Mouse (Mus musculus) T-helper 17 cell (primary cell): ENCODE measurements around the gene Iqcb1.

Experiments used
- in situ Hi-C, 2 experiments: fragments of 300-600 bp; cut with MboI, MseI; formaldehyde crosslinking; loops; 1 replicate in 1 of 2; 2 replicates in 1 of 2; pipeline ENCODE4 v1.15.1; 2025; ENCODE audit warnings: high pct_unique_total_duplicates in 2 of 2

Iqcb1 gene

DNA sequence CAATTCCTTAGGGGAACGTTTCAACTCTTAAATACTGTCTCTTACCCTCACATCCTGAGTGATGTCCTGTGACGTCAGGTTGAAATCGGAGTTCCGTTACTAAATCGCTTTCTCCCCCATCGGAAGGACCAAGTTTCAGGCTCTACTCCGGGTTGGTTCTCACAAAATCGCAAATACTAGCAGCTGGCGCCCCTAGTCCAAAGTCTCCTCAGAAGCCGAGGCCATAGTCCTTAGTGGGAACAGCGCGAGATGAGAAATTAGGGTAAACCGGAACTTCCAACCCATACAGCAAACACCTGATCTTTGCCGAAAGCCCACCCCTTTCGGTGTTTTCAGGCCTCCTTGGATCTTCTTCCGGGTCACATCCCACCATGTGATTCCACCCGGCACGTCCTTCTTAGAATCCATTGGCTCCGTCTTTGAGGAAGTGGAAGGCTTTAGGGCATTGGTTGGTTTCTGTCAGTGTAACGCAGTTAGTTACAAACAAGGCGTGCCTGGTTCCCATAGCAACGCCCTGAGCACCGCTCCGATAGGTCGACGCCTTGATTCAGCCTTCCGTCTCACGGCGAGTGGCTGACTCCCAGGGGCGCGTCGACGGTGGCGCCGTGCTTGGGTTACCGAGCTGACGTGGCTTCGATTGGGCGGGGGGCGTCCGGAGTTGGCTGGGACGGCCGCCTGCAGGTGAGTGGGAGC lies 46.5 kb downstream of the Iqcb1 start, which contains the start of the genes Eaf2 and Golgb1:
Gene Eaf2, minus strand, starts transcription at position 421 of the 693 bp plus-strand sequence.
Gene Golgb1, plus strand, starts transcription at position 558 of the 693 bp plus-strand sequence.
- in situ Hi-C loops = loop anchor here in 1 of 2 experiments (25.0 kb wide), 1 partner anchor 663 kb away; the partner anchor contains the start of genes Gtf2e1 and Rabl3

DNA sequence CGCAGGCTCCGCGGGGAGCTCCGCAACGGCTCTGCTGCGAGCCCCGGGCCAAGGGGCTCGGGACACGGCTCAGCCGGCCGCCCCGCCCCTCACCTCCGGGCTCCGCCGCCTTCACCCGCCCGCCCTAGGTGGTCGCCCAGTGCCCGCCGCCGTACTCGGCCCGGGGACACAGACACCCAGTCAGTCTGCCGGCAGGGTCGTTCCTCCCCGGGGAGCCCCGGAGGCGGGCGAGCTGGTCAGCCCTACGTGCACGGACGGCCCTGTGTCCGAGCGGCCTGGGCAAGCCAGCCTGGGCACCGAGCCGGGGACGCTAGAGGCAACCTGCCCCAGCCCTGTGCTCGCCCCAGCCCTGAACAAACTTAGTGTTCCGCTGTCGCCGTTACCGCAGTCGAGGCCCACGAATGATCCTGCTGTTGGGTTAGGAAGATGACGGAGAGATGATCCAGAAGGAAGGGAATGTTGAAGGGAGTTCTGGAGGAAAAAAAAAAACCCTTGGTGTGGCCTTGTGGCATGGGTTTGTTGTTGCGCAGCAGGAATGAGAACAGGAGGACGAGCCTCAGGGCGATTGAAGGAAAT lies 47.2 kb downstream of the Iqcb1 start:
- in situ Hi-C loops = no loop called here

DNA sequence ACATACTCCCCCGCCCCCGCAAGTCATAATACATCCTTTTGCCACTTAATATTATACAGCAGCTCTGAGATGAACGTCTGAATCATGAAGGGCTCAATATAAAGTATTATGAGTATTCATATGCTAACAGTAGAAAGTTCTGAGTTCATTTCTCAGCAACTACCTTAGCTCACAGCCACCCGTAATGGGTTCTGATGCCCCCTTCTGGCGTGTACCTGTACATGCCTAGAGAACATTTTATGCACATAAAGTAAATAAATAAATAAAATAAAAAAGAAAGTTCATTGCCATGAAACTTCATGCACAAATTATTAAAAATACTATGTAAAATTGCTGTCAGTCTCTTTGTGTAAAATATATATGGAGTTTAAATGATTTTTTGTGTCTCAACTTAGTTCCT lies 49.1 kb downstream of the Iqcb1 start:
- in situ Hi-C loops = no loop called here

DNA sequence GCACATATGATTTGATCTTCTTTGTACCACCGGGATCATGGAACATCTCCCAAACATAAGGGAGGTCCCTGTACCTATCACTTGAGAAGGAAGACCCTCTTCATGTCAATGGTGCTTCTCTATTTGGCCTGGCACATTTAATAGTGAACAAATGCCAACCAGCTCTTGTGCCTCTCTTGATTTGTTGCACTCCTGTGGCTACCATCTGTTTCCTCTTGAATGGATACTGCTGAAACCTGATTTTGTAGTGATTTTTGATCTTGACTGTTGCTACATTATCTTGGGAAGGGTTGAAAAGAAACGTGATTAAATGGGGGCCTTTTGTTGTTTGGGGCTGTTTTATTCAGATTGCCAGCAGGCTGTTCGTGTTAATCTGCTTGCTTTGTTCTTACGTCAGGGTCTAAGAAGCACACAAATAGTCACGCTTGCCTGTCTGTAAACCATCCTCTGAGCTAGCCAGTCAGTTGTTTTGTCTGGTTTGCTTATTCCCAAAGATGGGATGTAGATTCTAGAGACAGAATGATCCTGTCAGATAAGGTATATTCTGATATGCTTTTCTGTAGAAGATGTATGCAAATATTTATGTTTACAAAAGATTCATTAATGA lies 54.7 kb downstream of the Iqcb1 start:
- in situ Hi-C loops = loop anchor here in 1 of 2 experiments (5.0 kb wide), 1 partner anchor 39 kb away; no protein-coding TSS in a partner anchor

DNA sequence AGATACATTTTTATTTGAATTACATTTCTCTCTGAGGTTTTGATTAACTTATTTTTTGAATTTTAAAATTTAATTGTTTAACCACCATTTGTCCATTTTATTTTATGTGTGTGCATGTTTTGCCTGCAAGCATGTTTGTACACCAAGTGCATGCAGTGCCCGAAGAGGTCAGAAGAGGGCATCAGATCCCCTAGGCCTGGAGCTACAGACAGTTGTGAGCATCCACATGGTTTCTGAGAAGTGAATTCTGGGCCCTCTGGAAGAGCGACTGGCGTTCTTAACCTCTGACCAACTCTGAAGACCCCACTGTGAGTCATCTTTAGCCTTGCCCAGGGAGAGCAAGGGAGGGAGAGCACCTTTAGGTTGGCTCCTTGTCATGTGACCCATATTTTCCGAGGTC lies 56.7 kb downstream of the Iqcb1 start:
- in situ Hi-C loops = loop anchor here (5.0 kb wide), 2 partner anchors 37 to 112 kb away; no protein-coding TSS in a partner anchor

DNA sequence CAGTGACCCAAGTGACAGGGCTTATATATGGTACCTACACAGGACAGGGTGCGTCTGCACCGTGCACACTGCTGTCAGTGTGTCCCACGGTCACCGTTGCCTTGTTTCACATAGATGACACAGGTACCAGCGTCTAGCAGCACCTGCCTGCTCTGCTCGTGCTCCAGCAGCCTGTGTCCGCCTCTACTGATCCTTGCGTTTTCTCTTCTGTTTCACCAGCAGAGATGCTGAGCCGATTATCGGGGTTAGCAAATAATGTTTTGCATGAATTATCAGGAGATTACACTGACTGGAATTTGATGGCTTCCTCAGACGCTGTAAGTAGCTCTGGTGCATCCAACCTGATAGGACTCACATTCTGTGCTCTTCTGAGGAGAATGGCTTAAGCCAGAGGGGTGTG lies 57.7 kb downstream of the Iqcb1 start:
- in situ Hi-C loops = loop anchor here (5.0 kb wide), 1 partner anchor 111 kb away; no protein-coding TSS in a partner anchor

DNA sequence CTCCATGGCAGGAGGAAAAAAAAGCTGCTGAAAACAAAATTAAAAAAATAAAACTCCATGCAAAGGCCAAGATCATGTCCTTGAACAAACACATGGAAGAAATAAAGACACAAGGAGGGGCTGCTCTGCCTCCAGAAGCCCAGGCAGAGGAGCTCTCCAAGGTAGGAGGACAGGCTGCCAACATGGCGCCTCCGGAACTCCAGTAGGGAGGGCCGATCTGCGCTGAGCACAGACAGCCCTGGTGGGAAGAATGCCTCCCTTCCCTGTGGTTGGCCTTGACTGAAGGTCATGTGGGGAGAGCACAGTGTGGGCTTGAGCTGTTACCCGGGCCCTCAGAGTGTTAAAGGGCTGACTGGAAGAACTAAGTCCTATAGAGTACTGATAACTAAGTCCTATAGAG lies 59.4 kb downstream of the Iqcb1 start:
- in situ Hi-C loops = loop anchor here (5.0 kb wide), 1 partner anchor 110 kb away; no protein-coding TSS in a partner anchor

DNA sequence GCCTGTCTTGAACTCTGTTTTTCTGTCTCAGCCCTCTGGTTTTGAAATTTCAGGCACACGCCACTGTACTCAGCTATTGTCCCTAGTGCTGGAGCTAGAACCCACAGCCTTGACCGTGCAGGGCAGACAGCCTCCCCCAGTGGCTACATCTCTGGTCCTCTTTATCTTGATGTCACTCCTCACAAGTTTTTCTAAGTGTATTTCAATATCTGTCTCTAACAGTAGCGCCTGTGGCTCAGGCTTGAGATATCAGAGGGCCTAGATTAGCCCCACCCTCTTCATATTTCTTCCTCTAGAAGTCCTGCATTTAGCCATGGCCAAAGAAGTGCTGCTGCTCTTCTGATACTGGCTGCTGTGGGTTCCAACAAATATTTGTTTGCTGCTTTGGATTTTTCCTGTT lies 62.4 kb downstream of the Iqcb1 start:
- in situ Hi-C loops = no loop called here

DNA sequence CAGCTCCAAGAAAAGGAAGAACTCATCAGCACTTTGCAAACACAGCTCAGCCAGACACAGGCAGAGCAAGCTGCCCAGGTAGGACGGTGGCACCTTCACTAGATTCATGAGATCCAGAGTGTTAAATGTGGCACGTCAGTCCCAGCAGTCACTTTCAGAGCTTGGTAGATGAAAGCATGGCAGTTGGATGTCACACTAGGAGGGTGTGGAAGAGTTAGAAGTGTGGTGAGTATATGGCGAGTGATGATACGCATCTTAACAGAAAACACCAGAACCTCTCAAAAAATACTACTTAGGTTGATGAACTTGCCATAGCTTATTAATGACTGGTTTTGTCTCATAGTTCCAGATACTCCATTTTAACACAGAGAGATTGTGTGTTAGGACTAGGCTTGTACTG lies 63.2 kb downstream of the Iqcb1 start:
- in situ Hi-C loops = no loop called here

DNA sequence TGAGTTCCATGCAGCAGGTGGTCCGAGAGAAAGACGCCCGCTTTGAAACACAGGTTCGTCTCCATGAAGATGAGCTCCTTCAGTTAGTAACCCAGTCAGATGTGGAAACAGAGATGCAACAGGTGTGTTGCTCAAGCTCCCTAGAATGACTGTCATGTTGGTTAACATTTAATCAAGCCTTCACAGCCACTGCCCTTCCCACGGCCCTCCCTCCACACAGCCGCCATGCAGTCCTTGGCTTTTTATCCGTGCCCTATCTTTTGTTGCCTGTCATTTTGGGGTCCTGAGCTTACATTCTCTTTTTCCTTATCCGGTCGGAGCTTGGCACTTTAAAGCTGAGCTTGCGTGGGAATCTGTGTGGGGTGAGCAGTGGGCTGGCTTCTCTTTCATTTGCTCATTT lies 65.1 kb downstream of the Iqcb1 start:
- in situ Hi-C loops = no loop called here

DNA sequence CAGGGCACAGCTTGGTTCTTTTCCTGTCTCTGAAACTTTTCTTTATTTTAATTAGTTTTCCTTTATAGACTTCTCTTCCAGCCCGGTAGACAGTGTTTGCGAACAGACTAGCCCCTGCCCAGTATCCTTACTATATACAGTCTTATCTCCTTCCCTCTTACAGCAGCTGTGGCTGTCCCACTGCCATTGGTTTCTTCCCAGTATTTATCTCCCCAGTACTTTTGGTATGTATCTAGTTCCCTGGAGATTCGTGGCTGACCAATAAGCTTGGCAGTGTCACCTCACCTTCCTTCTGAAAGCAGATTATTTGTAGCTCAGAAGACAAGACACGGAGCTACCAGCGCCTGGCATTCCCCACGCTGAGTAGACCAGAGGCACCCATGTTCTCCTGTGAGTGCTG lies 68.5 kb downstream of the Iqcb1 start:
- in situ Hi-C loops = no loop called here

DNA sequence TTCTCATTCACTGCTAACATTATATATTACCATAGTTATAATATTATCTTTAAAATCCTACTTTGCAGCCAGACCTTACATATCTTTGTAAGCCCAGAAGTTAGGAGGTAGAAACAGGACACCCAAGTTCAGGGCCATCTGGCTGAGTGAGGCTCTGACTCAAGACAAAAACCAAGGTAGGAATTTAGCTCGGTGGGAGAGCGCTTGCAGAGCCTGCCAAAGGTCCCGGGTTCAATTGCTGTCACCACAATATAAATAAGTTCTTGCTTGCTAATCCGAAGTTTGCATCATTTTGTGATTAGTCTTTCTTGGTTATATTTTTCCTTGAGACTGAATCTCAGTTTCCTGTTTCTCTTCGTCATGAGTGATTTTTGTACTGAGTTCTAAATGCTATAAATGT lies 75.0 kb downstream of the Iqcb1 start:
- in situ Hi-C loops = no loop called here

DNA sequence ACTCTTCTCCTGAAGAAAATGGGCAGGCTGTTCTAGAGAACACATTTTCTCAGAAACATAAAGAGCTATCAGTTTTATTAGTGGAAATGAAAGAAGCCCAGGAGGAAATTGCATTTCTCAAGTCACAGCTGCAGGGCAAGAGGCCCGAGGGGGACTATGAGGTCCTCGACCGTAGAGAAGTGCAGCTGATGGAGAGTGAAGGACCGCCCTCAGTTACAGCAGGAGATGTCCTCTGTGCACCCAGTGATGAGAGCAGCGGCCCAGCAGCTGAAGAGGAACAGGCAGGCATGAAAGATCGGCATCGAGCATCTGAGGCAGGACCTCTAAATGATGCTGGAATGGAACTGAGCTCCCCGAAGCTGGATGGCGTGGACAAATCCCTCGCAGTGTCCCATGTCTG lies 83.7 kb downstream of the Iqcb1 start:
- in situ Hi-C loops = loop anchor here in 1 of 2 experiments (10.0 kb wide), 1 partner anchor 473 kb away; the partner anchor contains the start of gene Stxbp5l

DNA sequence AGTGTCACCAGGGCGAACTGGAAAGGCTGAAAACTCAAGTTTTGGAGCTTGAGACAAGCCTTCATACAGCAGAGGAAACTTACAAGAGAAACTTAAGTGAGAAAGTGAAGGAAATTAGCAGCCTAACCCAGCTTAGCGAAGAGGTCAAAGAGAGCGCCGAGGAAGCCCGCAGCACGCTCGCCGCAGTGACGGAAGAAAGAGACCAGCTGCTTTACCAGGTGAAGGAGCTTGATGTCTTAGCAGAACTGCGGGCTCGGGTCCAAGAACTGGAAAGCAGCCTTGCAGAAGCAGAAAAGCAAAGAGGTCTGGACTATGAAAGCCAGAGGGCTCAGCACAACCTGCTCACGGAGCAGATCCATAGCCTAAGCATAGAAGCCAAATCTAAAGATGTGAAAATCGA lies 84.1 kb downstream of the Iqcb1 start:
- in situ Hi-C loops = loop anchor here in 1 of 2 experiments (10.0 kb wide), 1 partner anchor 472 kb away; the partner anchor contains the start of gene Stxbp5l

DNA sequence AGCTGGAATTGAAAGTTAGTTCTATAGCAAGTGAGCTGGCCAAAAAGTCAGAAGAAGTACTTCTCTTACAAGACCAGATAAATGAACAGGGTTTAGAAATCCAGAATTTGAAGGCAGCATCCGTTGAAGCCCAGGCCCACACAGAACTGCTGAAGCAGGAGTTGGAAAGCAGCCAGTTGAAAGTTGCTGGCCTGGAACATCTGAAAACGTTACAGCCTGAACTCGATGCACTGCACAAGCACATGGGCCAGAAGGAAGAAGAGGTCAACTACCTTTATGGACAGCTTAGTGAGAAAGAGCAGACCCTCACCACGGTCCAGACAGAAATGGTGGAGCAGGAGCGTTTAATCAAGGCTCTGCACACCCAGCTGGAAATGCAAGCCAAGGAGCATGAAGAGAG lies 86.0 kb downstream of the Iqcb1 start:
- in situ Hi-C loops = loop anchor here in 1 of 2 experiments (10.0 kb wide), 1 partner anchor 471 kb away; the partner anchor contains the start of gene Stxbp5l

DNA sequence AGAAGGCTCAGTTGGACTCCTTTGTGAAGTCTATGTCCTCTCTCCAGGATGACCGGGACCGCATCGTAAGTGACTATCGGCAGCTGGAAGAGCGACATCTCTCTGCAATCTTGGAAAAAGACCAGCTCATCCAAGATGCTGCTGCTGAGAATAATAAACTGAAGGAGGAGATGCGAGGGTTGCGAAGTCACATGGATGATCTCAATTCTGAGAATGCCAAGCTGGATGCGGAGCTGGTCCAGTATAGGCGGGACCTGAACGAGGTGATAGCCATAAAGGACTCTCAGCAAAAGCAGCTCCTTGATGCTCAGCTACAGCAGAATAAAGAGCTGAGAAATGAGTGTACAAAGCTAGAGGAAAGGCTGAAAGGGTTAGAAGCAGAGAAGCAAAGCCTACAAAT lies 90.3 kb downstream of the Iqcb1 start:
- in situ Hi-C loops = loop anchor here in 1 of 2 experiments (10.0 kb wide), 1 partner anchor 466 kb away; the partner anchor contains the start of gene Stxbp5l

DNA sequence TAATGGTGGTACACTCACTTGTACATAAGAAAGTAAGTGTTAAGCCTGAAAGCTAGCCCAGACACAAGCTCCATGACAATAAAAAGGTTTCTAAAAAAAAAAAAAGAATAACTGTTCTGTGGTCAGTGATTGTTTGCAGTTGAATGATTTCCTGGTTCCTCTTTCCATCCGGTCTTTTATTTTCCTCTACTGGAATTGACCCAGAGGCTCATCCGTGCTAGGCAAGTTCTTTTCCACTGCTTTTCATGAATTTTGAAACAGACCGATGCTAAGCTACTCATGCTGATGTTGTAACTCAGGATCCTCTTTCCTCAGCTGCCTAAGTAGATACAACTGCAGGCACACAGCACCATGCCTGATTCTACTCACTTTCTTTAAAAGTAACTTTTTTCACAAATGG lies 92.2 kb downstream of the Iqcb1 start:
- in situ Hi-C loops = loop anchor here in 1 of 2 experiments (5.0 kb wide), 1 partner anchor 38 kb away; no protein-coding TSS in a partner anchor

DNA sequence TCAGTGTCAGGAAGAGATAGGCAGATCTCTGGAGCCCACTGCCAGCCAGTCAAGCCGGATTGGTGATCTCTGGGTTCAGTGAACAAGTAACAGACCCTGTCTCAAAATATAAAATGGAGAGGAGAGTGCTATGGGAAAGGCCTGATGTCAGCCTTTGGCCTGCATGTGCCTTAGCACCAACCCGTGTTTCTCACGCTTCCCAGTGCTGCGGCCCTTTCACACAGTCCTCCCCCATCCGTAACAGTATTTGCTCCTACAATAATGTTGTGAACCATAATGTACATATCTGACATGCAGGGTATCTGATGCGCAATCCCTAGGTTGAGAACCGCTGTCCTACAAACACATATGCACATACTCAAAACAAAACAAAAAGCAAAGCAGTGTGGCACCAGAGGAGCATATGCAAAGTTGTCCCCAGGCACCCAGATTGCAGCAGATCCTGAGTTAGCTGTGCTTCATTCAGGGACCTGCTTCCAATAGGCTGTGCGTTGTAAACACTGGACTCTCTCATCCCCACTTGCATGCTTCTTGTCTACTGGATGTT lies 93.0 kb downstream of the Iqcb1 start:
- in situ Hi-C loops = loop anchor here in 1 of 2 experiments (5.0 kb wide), 1 partner anchor 39 kb away; no protein-coding TSS in a partner anchor

DNA sequence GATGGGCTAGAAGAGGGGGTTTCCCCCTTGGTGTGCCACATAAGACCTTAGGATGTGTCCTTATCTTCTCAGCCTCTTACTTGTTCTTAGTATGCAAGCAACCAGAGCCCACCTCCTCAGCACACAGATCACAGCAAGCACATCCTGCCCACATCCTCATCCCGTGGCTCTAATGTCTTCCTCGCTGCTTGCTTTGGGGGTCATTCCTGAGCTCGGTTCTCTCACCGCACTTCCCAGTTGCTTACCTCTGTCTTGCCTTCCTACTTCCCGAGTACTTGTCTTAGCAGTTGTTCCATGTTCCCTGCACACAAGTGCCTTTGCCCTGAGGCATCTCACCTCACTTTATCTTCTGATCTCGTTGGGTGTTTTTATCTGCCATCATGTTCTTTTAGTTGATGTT lies 93.8 kb downstream of the Iqcb1 start:
- in situ Hi-C loops = loop anchor here in 1 of 2 experiments (5.0 kb wide), 1 partner anchor 40 kb away; no protein-coding TSS in a partner anchor
